In genomic region chr17:33931159-33931866, GRCm38 (mm10) we compare ENCODE assay signal across 8 mouse cellular contexts. TPM values are rescaled to one million over a fixed set of nuclear protein-coding genes. Genes with fewer than 3 reads are reported as not detected.
DNase-seq lines count a peak whose midpoint lies in the region; ATAC-seq and TF ChIP-seq lines count a peak whose summit lies in the region.

No protein-coding gene starts in this region.

- DNase-seq in kidney, postnatal 0 days (ENCODE audit: low spot score) = no peak
- no peak for DNase-seq in kidney, adult 9 months
- no peak for DNase-seq in hindbrain, embryonic 11.5 days (ENCODE audit: low spot score)
- DNase-seq in midbrain, embryonic 10.5 days (ENCODE audit: low spot score) = no peak
- no peak for DNase-seq in Muller cell, postnatal 12 days (ENCODE audit: inconsistent ontology term)
- DNase-seq in adrenal gland, postnatal 4 days (ENCODE audit: low spot score in 2 of 2) = no peak
- no peak for DNase-seq in spleen, adult 18-20 months

- no peaks in the 10 kb centered on the region for H3K27me3 ChIP-seq in kidney, postnatal 0 days (ENCODE audit: insufficient read depth, low read length)
- H3K27me3 ChIP-seq in hindbrain, embryonic 11.5 days (ENCODE audit: control insufficient read depth, insufficient read depth, low read length) = no peaks in the 10 kb centered on the region
- no peaks in the 10 kb centered on the region for H3K27me3 ChIP-seq in midbrain, embryonic 10.5 days (ENCODE audit: low read depth, poor library complexity, severe bottlenecking)

- no peaks in the 10 kb centered on the region for H3K9me3 ChIP-seq in kidney, postnatal 0 days (replicated peaks; ENCODE audit: low read length)
- H3K9me3 ChIP-seq in hindbrain, embryonic 11.5 days (ENCODE audit: control insufficient read depth, low read length) = no peaks in the 10 kb centered on the region
- no peaks in the 10 kb centered on the region for H3K9me3 ChIP-seq in midbrain, embryonic 10.5 days (replicated peaks)

- peaks cover 3% of the 10 kb centered on the region; the same call in 1 of the 2 replicates for H3K4me1 ChIP-seq in kidney, postnatal 0 days (replicated peaks; ENCODE audit: insufficient read depth, low read length)
- no peaks in the 10 kb centered on the region; the same call in 1 of the 2 replicates for H3K4me1 ChIP-seq in bone marrow, adult 2 months (ENCODE audit: control insufficient read depth, insufficient read depth, low read length)
- H3K4me1 ChIP-seq in hindbrain, embryonic 11.5 days (replicated peaks; ENCODE audit: control insufficient read depth, insufficient read depth, low read length) = no peaks in the 10 kb centered on the region
- H3K4me1 ChIP-seq in midbrain, embryonic 10.5 days = peaks cover 41% of the 10 kb centered on the region

- no peak for TF ChIP-seq CTCF in kidney, postnatal 0 days (IDR thresholded peaks at IDR 0.05; ENCODE audit: low read depth)
- no peak for TF ChIP-seq CTCF in bone marrow, adult 2 months (IDR thresholded peaks at IDR 0.05; ENCODE audit: control insufficient read depth, insufficient read depth, low read length)

- no peak for ATAC-seq in kidney, postnatal 0 days (replicated peaks; ENCODE audit: low FRiP score, low read depth)
- no peak for ATAC-seq in hindbrain, embryonic 11.5 days (ENCODE audit: low FRiP score)

- 0 out of 2 replicates have a peak overlapping the region, but pooled peaks have one; percentile 4 for H3K27ac ChIP-seq in kidney, postnatal 0 days
- H3K27ac ChIP-seq in bone marrow, adult 2 months (ENCODE audit: control insufficient read depth, insufficient read depth, low read depth, low read length, poor library complexity) = peak overlapping the region; percentile 99
- no peak overlapping the region for H3K27ac ChIP-seq in hindbrain, embryonic 11.5 days (ENCODE audit: low read depth, low read length)
- H3K27ac ChIP-seq in midbrain, embryonic 10.5 days (replicated peaks) = peak overlapping the region; percentile 93; the same call in 1 of the 2 replicates

- peak overlapping the region; percentile 100 for H3K4me2 ChIP-seq in kidney, postnatal 0 days (ENCODE audit: low read length)
- peak overlapping the region; percentile 90 for H3K4me2 ChIP-seq in hindbrain, embryonic 11.5 days (replicated peaks; ENCODE audit: low read depth, low read length)

- WGBS in kidney, postnatal 0 days = 44% methylated on average over 18 of the region's 18 CpGs
- WGBS in bone marrow, adult 2 months = 25% methylated on average over 18 of the region's 18 CpGs
- 35% methylated on average over 18 of the region's 18 CpGs for WGBS in hindbrain, embryonic 11.5 days
- whole genome bisulfite sequencing in midbrain, embryonic 10.5 days = 32% methylated on average over 18 of the region's 18 CpGs

- no peak for TF ChIP-seq POLR2A in bone marrow, adult 2 months (IDR thresholded peaks at IDR 0.05; ENCODE audit: borderline replicate concordance, control insufficient read depth, low read depth, low read length)

- H3K36me3 ChIP-seq in kidney, postnatal 0 days (ENCODE audit: insufficient read depth, low read length) = peaks cover 18% of the 10 kb centered on the region
- H3K36me3 ChIP-seq in hindbrain, embryonic 11.5 days (ENCODE audit: control insufficient read depth, insufficient read depth, low read length) = 0 out of 2 replicates have a peak, but pooled peaks cover 6% of the 10 kb centered on the region
- H3K36me3 ChIP-seq in midbrain, embryonic 10.5 days = peaks cover 51% of the 10 kb centered on the region

- H3K4me3 ChIP-seq in kidney, postnatal 0 days (replicated peaks; ENCODE audit: low read depth, low read length) = peak overlapping the region; percentile 82
- peak overlapping the region; percentile 93 for H3K4me3 ChIP-seq in bone marrow, adult 2 months (replicated peaks; ENCODE audit: control insufficient read depth, low read depth, low read length)
- H3K4me3 ChIP-seq in hindbrain, embryonic 11.5 days (ENCODE audit: low read depth, low read length) = peak overlapping the region; percentile 76
- H3K4me3 ChIP-seq in midbrain, embryonic 10.5 days = peak overlapping the region; percentile 97

- peak overlapping the region; percentile 79 for H3K9ac ChIP-seq in kidney, postnatal 0 days (ENCODE audit: low read depth, low read length)
- H3K9ac ChIP-seq in hindbrain, embryonic 11.5 days (ENCODE audit: low read depth, low read length) = peak overlapping the region; percentile 82

RNA-seq across cellular contexts. Expression of gene Rgl2, which starts 2.0 kb away (rescaled TPM):
- polyA plus RNA-seq in kidney, postnatal 0 days (2015; fragmentation: Nextera tagmentation; extraction: Ambion mirVana) = 22.2 TPM in 2 replicates
- polyA plus RNA-seq in bone marrow, adult 2 months (2011; ENCODE audit: insufficient read depth, insufficient read length, low replicate concordance, missing spikeins) = 91.8 and 173 TPM in 2 replicates
- polyA plus RNA-seq in hindbrain, embryonic 11.5 days (2014; fragmentation: Nextera tagmentation; extraction: Ambion mirVana) = 32.5 and 32.9 TPM in 2 replicates
- polyA plus RNA-seq in midbrain, embryonic 10.5 days (2016; fragmentation: Nextera tagmentation; extraction: Ambion mirVana) = 43.1 and 46.9 TPM in 2 replicates
- total RNA-seq in adrenal gland, postnatal 4 days (2021) = 10 to 100 TPM; 87.9 to 94.5 TPM

RNA-seq across cellular contexts. Expression of gene Pfdn6, which starts 8.8 kb away (rescaled TPM):
- 147 and 150 TPM in 2 replicates for polyA plus RNA-seq in kidney, postnatal 0 days (2015; fragmentation: Nextera tagmentation; extraction: Ambion mirVana)
- 75.9 and 89.6 TPM in 2 replicates for polyA plus RNA-seq in bone marrow, adult 2 months (2011; ENCODE audit: insufficient read depth, insufficient read length, low replicate concordance, missing spikeins)
- 201 and 205 TPM in 2 replicates for polyA plus RNA-seq in hindbrain, embryonic 11.5 days (2014; fragmentation: Nextera tagmentation; extraction: Ambion mirVana)
- 214 and 240 TPM in 2 replicates for polyA plus RNA-seq in midbrain, embryonic 10.5 days (2016; fragmentation: Nextera tagmentation; extraction: Ambion mirVana)
- 10 to 100 TPM; 96.5 to 98.1 TPM for total RNA-seq in adrenal gland, postnatal 4 days (2021)

RNA-seq across cellular contexts. Expression of gene Wdr46, which starts 9.1 kb away (rescaled TPM):
- 20.1 and 20.3 TPM in 2 replicates for polyA plus RNA-seq in kidney, postnatal 0 days (2015; fragmentation: Nextera tagmentation; extraction: Ambion mirVana)
- 20.4 and 21.4 TPM in 2 replicates for polyA plus RNA-seq in bone marrow, adult 2 months (2011; ENCODE audit: insufficient read depth, insufficient read length, low replicate concordance, missing spikeins)
- 26.8 and 29.4 TPM in 2 replicates for polyA plus RNA-seq in hindbrain, embryonic 11.5 days (2014; fragmentation: Nextera tagmentation; extraction: Ambion mirVana)
- polyA plus RNA-seq in midbrain, embryonic 10.5 days (2016; fragmentation: Nextera tagmentation; extraction: Ambion mirVana) = 47.8 and 52.5 TPM in 2 replicates
- 10 to 100 TPM; 35.1 to 35.2 TPM for total RNA-seq in adrenal gland, postnatal 4 days (2021)

RNA-seq across cellular contexts. Expression of gene Zbtb22, which starts 15.6 kb away (rescaled TPM):
- 19.8 TPM in 2 replicates for polyA plus RNA-seq in kidney, postnatal 0 days (2015; fragmentation: Nextera tagmentation; extraction: Ambion mirVana)
- polyA plus RNA-seq in bone marrow, adult 2 months (2011; ENCODE audit: insufficient read depth, insufficient read length, low replicate concordance, missing spikeins) = 21.2 and 26.3 TPM in 2 replicates
- polyA plus RNA-seq in hindbrain, embryonic 11.5 days (2014; fragmentation: Nextera tagmentation; extraction: Ambion mirVana) = 8.1 and 9.3 TPM in 2 replicates
- polyA plus RNA-seq in midbrain, embryonic 10.5 days (2016; fragmentation: Nextera tagmentation; extraction: Ambion mirVana) = 23.5 and 24.1 TPM in 2 replicates
- total RNA-seq in adrenal gland, postnatal 4 days (2021) = 10 to 100 TPM; 43.0 to 47.1 TPM

RNA-seq across cellular contexts. Expression of gene Tapbp, which starts 15.6 kb away (rescaled TPM):
- 50.6 and 53.2 TPM in 2 replicates for polyA plus RNA-seq in kidney, postnatal 0 days (2015; fragmentation: Nextera tagmentation; extraction: Ambion mirVana)
- 75.8 and 87.3 TPM in 2 replicates for polyA plus RNA-seq in bone marrow, adult 2 months (2011; ENCODE audit: insufficient read depth, insufficient read length, low replicate concordance, missing spikeins)
- polyA plus RNA-seq in hindbrain, embryonic 11.5 days (2014; fragmentation: Nextera tagmentation; extraction: Ambion mirVana) = 14.5 and 16.6 TPM in 2 replicates
- polyA plus RNA-seq in midbrain, embryonic 10.5 days (2016; fragmentation: Nextera tagmentation; extraction: Ambion mirVana) = 14.9 and 17.3 TPM in 2 replicates
- total RNA-seq in adrenal gland, postnatal 4 days (2021) = 100 to 1,000 TPM; 122 to 131 TPM
